Mouse (Mus musculus) intestine, postnatal 0 days (tissue): ENCODE data around the gene Ehd4. TPM values are rescaled to one million over a fixed set of nuclear protein-coding genes. Genes with fewer than 3 reads are reported as not detected.

Experiments
- ATAC-seq: fragments of 200-750 bp; cut with Nextera tagmentation; 2 replicates; pipeline ENCODE4 v1.8.0; 2017; ENCODE audit warnings: mild to moderate bottlenecking, moderate TSS enrichment, moderate library complexity
- H3K27ac ChIP-seq: fragments of 300-500 bp; sonication (generic); 2 replicates; pipeline ENCODE4 v1.5.1; 2014; ENCODE audit warnings: mild to moderate bottlenecking, low read depth, low read length, moderate library complexity
- H3K27me3 ChIP-seq: fragments of 300-500 bp; sonication (generic); replicated peaks from 2 replicates; pipeline ENCODE4 v1.6.1; 2014; ENCODE audit warnings: low read length, mixed read lengths; ENCODE audit not compliant: control insufficient read depth, insufficient read depth
- H3K36me3 ChIP-seq: fragments of 300-500 bp; sonication (generic); 2 replicates; pipeline ENCODE4 v1.6.1; 2014; ENCODE audit warnings: mild to moderate bottlenecking, moderate library complexity; ENCODE audit not compliant: control insufficient read depth, insufficient read depth
- H3K4me1 ChIP-seq: fragments of 300-500 bp; sonication (generic); replicated peaks from 2 replicates; pipeline ENCODE4 v1.6.1; 2014; ENCODE audit warnings: antibody characterized with exemption, low read length, mixed read lengths; ENCODE audit not compliant: control insufficient read depth, insufficient read depth
- H3K4me2 ChIP-seq: fragments of 300-500 bp; sonication (generic); replicated peaks from 2 replicates; pipeline ENCODE4 v1.6.1; 2014; ENCODE audit warnings: low read depth, mild to moderate bottlenecking, moderate library complexity
- H3K4me3 ChIP-seq: fragments of 300-500 bp; sonication (generic); 2 replicates; pipeline ENCODE4 v1.5.1; 2014; ENCODE audit warnings: low read depth, low read length
- H3K9ac ChIP-seq: fragments of 300-500 bp; sonication (generic); 2 replicates; pipeline ENCODE4 v1.6.1; 2014; ENCODE audit warnings: mild to moderate bottlenecking, low read depth, low read length
- H3K9me3 ChIP-seq: fragments of 300-500 bp; sonication (generic); 2 replicates; pipeline ENCODE4 v1.6.1; 2016; ENCODE audit warnings: mixed run types; ENCODE audit not compliant: control insufficient read depth
- CTCF ChIP-seq: sonication (generic); IDR thresholded peaks from 2 replicates; pipeline ENCODE4 v1.5.1; 2016; ENCODE audit warnings: low read depth, mild to moderate bottlenecking, control low read depth, antibody characterized with exemption, moderate library complexity
- WGBS: fragments of 180-500 bp; shearing (Covaris S2); extraction: QIAGEN DNeasy Blood & Tissue Kit; methylation state at CpG from one replicate; pipeline ENCODE4 v1.1.7; 2014; 5-methylcytosine and 5-hydroxymethylcytosine counted together
- polyA plus RNA-seq: library from polyadenylated mRNA; unstranded; fragments of >200 nt; fragmentation: Nextera tagmentation; extraction: Ambion mirVana; gene quantifications from 2 replicates; pipeline ENCODE4 v1.2.1, GENCODE M21; 2015

The Ehd4 gene
- polyA plus RNA-seq, 1 experiment from 2014 or later = 70.0 TPM

GRCm38 (mm10) chr2:120102881-120103280, 51.5 kb downstream of the Ehd4 start:
- H3K27me3 ChIP-seq = no peaks in the 10 kb centered on the region
- H3K4me2 ChIP-seq = no peak overlapping the region
- H3K4me1 ChIP-seq = 0 out of 2 replicates have a peak, but pooled peaks cover 3% of the 10 kb centered on the region
- no peak for ATAC-seq
- no peak overlapping the region for H3K4me3 ChIP-seq
- no peak for TF ChIP-seq CTCF
- no peaks in the 10 kb centered on the region for H3K9me3 ChIP-seq
- no peak overlapping the region for H3K27ac ChIP-seq
- WGBS = 45% methylated on average over 6 of the region's 6 CpGs
- H3K36me3 ChIP-seq = peaks cover 17% of the 10 kb centered on the region
- H3K9ac ChIP-seq = no peak overlapping the region

- Histone ChIP-seq H3K27ac (no peak overlapping the region), H3K4me3 (no peak overlapping the region), H3K9ac (no peak overlapping the region), H3K27me3 (no peaks in the 10 kb centered on the region), H3K4me2 (no peak overlapping the region), H3K9me3 (no peaks in the 10 kb centered on the region), H3K36me3 (peaks cover 17% of the 10 kb centered on the region), H3K4me1 (0 out of 2 replicates have a peak, but pooled peaks cover 3% of the 10 kb centered on the region)
- no peak for TF ChIP-seq CTCF
- 49% methylated on average over 2 of the region's 2 CpGs for WGBS
- no peak for ATAC-seq
Measured at GRCm38 (mm10) chr2:120102450-120102849, 52.0 kb downstream of the Ehd4 start.

- H3K27ac ChIP-seq = no peak overlapping the region
- 93% methylated on average over 11 of the region's 11 CpGs for WGBS
- peaks cover 21% of the 10 kb centered on the region for H3K36me3 ChIP-seq
- H3K4me2 ChIP-seq = no peak overlapping the region
- H3K4me1 ChIP-seq = 0 out of 2 replicates have a peak, but pooled peaks cover 3% of the 10 kb centered on the region
- TF ChIP-seq CTCF = no peak
- ATAC-seq = no peak
- H3K9me3 ChIP-seq = no peaks in the 10 kb centered on the region
- H3K27me3 ChIP-seq = no peaks in the 10 kb centered on the region
- no peak overlapping the region for H3K4me3 ChIP-seq
- no peak overlapping the region for H3K9ac ChIP-seq
Measured at GRCm38 (mm10) chr2:120101961-120102360, 52.4 kb downstream of the Ehd4 start.

- no peak for TF ChIP-seq CTCF
- ATAC-seq = no peak
- H3K4me2 ChIP-seq = no peak overlapping the region
Measured at GRCm38 (mm10) chr2:120099886-120100285, 54.5 kb downstream of the Ehd4 start.

GRCm38 (mm10) chr2:120099263-120099662, 55.1 kb downstream of the Ehd4 start:
- H3K4me1 ChIP-seq = no peaks in the 10 kb centered on the region
- no peak overlapping the region for H3K9ac ChIP-seq
- peaks cover 29% of the 10 kb centered on the region for H3K36me3 ChIP-seq
- no peak for ATAC-seq
- no peak overlapping the region for H3K4me3 ChIP-seq
- no peaks in the 10 kb centered on the region for H3K9me3 ChIP-seq
- TF ChIP-seq CTCF = no peak
- H3K27me3 ChIP-seq = no peaks in the 10 kb centered on the region
- no peak overlapping the region for H3K4me2 ChIP-seq
- 71% methylated on average over 4 of the region's 4 CpGs for WGBS
- peak overlapping the region; percentile 54; the same call in 1 of the 2 replicates for H3K27ac ChIP-seq

More at GRCm38 (mm10) chr2:120099886-120100285, 54.5 kb downstream of the Ehd4 start:
- Histone ChIP-seq H3K27me3 (no peaks in the 10 kb centered on the region), H3K36me3 (peaks cover 29% of the 10 kb centered on the region), H3K27ac (no peak overlapping the region), H3K9me3 (no peaks in the 10 kb centered on the region), H3K4me1 (no peaks in the 10 kb centered on the region), H3K4me3 (no peak overlapping the region), H3K9ac (no peak overlapping the region)
- WGBS = 79% methylated on average over 3 of the region's 3 CpGs

GRCm38 (mm10) chr2:120098781-120099202, 55.6 kb downstream of the Ehd4 start:
- H3K4me3 ChIP-seq = no peak overlapping the region
- ATAC-seq = no peak
- no peak overlapping the region; the same call in 1 of the 2 replicates for H3K27ac ChIP-seq
- H3K4me1 ChIP-seq = no peaks in the 10 kb centered on the region
- peaks cover 31% of the 10 kb centered on the region for H3K36me3 ChIP-seq
- no peak overlapping the region for H3K9ac ChIP-seq
- H3K4me2 ChIP-seq = no peak overlapping the region
- H3K9me3 ChIP-seq = no peaks in the 10 kb centered on the region
- H3K27me3 ChIP-seq = no peaks in the 10 kb centered on the region
- 52% methylated on average over 8 of the region's 8 CpGs for WGBS
- TF ChIP-seq CTCF = no peak

- Histone ChIP-seq H3K4me1 (no peaks in the 10 kb centered on the region), H3K9me3 (no peaks in the 10 kb centered on the region), H3K27me3 (no peaks in the 10 kb centered on the region), H3K4me2 (no peak overlapping the region), H3K4me3 (no peak overlapping the region), H3K27ac (no peak overlapping the region), H3K36me3 (peaks cover 36% of the 10 kb centered on the region), H3K9ac (no peak overlapping the region)
- TF ChIP-seq CTCF = no peak
- 49% methylated on average over 8 of the region's 8 CpGs for WGBS
- no peak for ATAC-seq
Measured at GRCm38 (mm10) chr2:120097868-120098267, 56.5 kb downstream of the Ehd4 start.
